Mouse (Mus musculus): ENCODE data around the gene Rasa3. TPM values are rescaled to one million over a fixed set of nuclear protein-coding genes. Genes with fewer than 3 reads are reported as not detected.

Rasa3 gene
- polyA plus RNA-seq, 1 experiment = 39.6 TPM

DNA sequence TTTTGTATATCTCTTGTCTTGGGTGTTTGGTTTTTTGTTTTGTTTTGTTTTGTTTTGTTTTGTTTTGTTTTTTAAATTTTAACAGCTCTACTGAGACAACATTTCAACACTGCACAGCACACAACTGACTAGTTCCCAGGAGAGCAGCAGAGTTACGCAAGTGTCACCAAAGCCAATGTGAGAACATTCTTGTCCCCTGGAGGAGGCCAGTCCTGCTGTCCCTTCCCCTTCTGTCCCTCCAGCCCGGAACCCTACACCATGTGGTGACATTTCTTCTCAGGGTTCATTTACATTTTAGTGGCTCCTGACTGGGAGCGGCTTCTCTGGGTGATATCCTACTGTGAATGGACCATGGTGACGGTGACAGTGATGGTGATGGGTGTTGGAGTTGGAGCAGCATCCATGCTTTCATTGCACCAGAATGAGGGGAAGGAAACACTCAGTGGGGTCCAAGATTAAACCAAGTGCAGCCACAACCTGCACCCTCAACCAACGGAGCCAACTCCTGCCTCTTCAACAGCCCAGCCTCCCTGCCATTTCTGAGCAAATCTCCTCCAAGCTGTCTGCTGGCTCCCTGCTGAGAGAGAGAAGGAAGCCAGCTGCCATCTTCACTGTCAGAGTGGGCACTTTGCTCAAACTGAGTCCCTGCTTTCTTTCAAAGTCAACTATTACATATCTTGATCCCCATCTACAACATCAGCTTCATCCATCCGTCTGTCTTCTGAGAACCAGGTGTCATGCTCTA, 32.3 kb downstream of the Rasa3 start:
- no peak for TF ChIP-seq USF1 (IDR thresholded peaks at IDR 0.05; ENCODE audit: low read depth)
- 0 out of 2 replicates have a peak, but pooled peaks have one; percentile 56 for TF ChIP-seq CEBPB (IDR thresholded peaks at IDR 0.05; ENCODE audit: insufficient read depth, poor library complexity, severe bottlenecking)
- Histone ChIP-seq H3K79me2 (ENCODE audit: control insufficient read depth, insufficient read depth) (peaks cover 89% of the 10 kb centered on the region), H3K4me3 (no peak overlapping the region), H3K36me3 (ENCODE audit: control insufficient read depth, insufficient read depth) (no peaks in the 10 kb centered on the region), H3K27me3 (ENCODE audit: control insufficient read depth, insufficient read depth, insufficient read length) (no peaks in the 10 kb centered on the region), H3K4me2 (ENCODE audit: low read depth) (peak overlapping the region; percentile 86), H3ac (ENCODE audit: control insufficient read depth, insufficient read length) (no peak overlapping the region)

DNA sequence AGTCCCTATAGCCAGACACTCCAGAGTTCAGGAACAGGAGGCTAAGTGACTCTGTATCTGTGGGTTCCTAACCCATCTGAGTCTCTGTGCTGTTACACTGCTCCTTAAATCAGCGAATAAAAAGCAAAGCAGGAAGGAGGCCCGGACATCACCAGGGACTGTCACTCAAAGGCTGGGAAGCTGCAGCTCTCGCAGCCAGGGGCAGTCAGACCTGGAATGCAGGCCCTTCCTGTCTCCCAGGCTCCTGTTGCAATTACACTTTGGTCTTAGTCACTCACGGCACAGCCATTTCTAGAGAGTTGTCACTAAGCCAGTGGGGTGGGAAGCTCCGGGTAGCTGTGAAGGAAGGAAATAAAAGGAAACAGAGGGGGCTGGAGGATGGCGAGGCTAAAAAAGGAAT, 33.2 kb downstream of the Rasa3 start:
- Histone ChIP-seq H3K36me3 (ENCODE audit: control insufficient read depth, insufficient read depth) (no peaks in the 10 kb centered on the region), H3K79me2 (ENCODE audit: control insufficient read depth, insufficient read depth) (peaks cover 91% of the 10 kb centered on the region), H3K27me3 (ENCODE audit: control insufficient read depth, insufficient read depth, insufficient read length) (no peaks in the 10 kb centered on the region), H3K4me2 (ENCODE audit: low read depth) (peak overlapping the region; percentile 86), H3ac (ENCODE audit: control insufficient read depth, insufficient read length) (no peak overlapping the region), H3K4me3 (no peak overlapping the region)
- no peak for TF ChIP-seq USF1 (IDR thresholded peaks at IDR 0.05; ENCODE audit: low read depth)
- 0 out of 2 replicates have a peak, but pooled peaks have one; percentile 15 for TF ChIP-seq CEBPB (IDR thresholded peaks at IDR 0.05; ENCODE audit: insufficient read depth, poor library complexity, severe bottlenecking)
- peak in 1 of 3 experiments; percentile 48 for TF ChIP-seq MYOD1 (IDR thresholded peaks at IDR 0.05; ENCODE audit: control insufficient read depth in 1 of 3, insufficient read length in 2 of 3, low read depth in 2 of 3)

DNA sequence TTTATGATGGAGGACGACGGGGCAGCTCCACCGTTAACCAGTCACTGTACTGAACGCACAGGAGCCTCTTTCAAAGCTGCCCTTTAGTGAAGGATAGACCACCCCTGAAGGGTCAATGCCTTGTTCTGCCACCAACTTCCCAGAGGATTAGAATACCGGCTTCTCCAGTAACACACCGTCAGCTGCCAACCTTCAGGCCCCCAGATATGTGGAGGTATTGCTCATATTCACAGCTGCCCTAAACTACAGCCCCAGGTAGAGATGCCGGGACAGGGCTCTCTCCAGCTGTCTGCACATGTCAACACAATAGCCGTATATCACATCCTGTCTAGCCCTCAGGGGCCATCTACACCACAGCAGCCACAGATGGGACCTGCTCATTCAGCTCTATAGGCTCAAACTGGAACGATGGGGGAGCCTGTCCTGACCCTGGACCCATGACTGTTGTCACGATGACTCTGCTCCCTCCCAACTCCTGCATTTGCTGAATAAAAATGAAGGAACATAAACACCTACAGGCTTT, 34.7 kb downstream of the Rasa3 start:
- TF ChIP-seq MYOD1 (IDR thresholded peaks at IDR 0.05; ENCODE audit: control insufficient read depth in 1 of 3, insufficient read length in 2 of 3, low read depth in 2 of 3) (peak in 2 of 3 experiments; percentile 40 to 73), MYOG (IDR thresholded peaks at IDR 0.05; ENCODE audit: control insufficient read depth in 1 of 3, insufficient read depth in 1 of 3, insufficient read length in 2 of 3, low read depth in 2 of 3) (no peak), TCF12 (IDR thresholded peaks at IDR 0.05; ENCODE audit: insufficient read depth, poor library complexity, severe bottlenecking) (no peak)
- Histone ChIP-seq H3K4me3 (no peak overlapping the region), H3K4me2 (ENCODE audit: low read depth) (no peak overlapping the region), H3K36me3 (ENCODE audit: control insufficient read depth, insufficient read depth) (no peaks in the 10 kb centered on the region), H3K27me3 (ENCODE audit: control insufficient read depth, insufficient read depth, insufficient read length) (no peaks in the 10 kb centered on the region), H3ac (ENCODE audit: control insufficient read depth, insufficient read length) (no peak overlapping the region), H3K79me2 (ENCODE audit: control insufficient read depth, insufficient read depth) (peaks cover 83% of the 10 kb centered on the region)

DNA sequence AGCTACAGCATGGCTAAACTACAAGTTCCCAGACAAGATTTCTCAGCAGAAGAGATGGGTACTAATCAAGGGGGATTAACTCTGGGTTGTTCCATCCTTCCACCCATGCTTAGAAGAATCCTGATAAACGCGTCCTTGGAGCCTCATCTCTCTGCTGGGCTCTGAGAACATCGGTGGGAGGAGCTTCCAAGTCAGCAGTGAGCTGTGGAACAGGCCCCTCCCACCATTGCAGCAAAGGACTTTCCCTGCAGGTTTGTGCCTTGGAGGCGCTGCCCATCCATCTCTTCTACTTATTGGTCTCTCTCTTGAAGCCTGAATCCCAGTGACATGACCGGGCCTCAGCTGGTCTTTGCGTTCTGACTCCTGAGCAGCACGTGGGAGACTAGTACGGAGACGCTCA, 36.2 kb downstream of the Rasa3 start:
- TF ChIP-seq REST (IDR thresholded peaks at IDR 0.05; ENCODE audit: insufficient read depth, insufficient read length) = no peak
- TF ChIP-seq MAX (IDR thresholded peaks at IDR 0.05; ENCODE audit: low read depth) = no peak
- TF ChIP-seq TCF3 (IDR thresholded peaks at IDR 0.05; ENCODE audit: insufficient read length, low read depth) = no peak
- TF ChIP-seq POLR2A (IDR thresholded peaks at IDR 0.05; ENCODE audit: insufficient read length, low read depth) = no peak
- no peak for TF ChIP-seq TCF12 (IDR thresholded peaks at IDR 0.05; ENCODE audit: insufficient read depth, poor library complexity, severe bottlenecking)
- TF ChIP-seq CEBPB (IDR thresholded peaks at IDR 0.05; ENCODE audit: insufficient read depth, poor library complexity, severe bottlenecking) = no peak
- no peak for TF ChIP-seq MYOD1 (IDR thresholded peaks at IDR 0.05; ENCODE audit: control insufficient read depth in 1 of 3, insufficient read length in 2 of 3, low read depth in 2 of 3)
- TF ChIP-seq MYOG (IDR thresholded peaks at IDR 0.05; ENCODE audit: control insufficient read depth in 1 of 3, insufficient read depth in 1 of 3, insufficient read length in 2 of 3, low read depth in 2 of 3) = no peak
- no peak for TF ChIP-seq POLR2AphosphoS2 (IDR thresholded peaks at IDR 0.05; ENCODE audit: insufficient read length, low read depth)
- TF ChIP-seq SRF (IDR thresholded peaks at IDR 0.05; ENCODE audit: control insufficient read depth, insufficient read length, low read depth) = no peak
- no peak for TF ChIP-seq USF1 (IDR thresholded peaks at IDR 0.05; ENCODE audit: low read depth)
- TF ChIP-seq E2F4 (IDR thresholded peaks at IDR 0.05; ENCODE audit: insufficient read depth) = no peak
- Histone ChIP-seq H3K4me2 (ENCODE audit: low read depth) (peak overlapping the region; percentile 42), H3K4me3 (no peak overlapping the region), H3K79me2 (ENCODE audit: control insufficient read depth, insufficient read depth) (peaks cover 79% of the 10 kb centered on the region), H3K27me3 (ENCODE audit: control insufficient read depth, insufficient read depth, insufficient read length) (no peaks in the 10 kb centered on the region), H3ac (ENCODE audit: control insufficient read depth, insufficient read length) (no peak overlapping the region), H3K36me3 (ENCODE audit: control insufficient read depth, insufficient read depth) (no peaks in the 10 kb centered on the region)

DNA sequence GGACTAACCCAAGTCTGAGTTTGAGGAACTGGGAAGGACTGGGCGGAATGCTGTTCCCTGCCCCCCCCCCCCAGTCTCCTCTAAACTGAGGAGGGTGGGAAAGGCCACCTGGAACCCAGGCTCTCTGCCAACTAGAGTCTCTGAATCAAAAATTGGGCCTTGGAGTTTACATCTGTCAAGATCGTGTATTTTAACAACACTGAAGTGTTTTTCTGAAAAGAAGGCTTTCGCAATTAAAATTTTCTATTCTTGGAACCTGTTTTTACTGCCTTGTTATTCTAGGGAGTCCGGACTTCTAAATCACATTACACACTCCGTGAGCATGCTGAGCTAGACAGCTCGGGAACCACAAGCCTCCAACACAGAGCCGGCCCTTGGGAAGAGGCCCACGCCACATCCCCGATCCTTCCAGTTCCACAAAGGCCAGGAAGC, 36.9 kb downstream of the Rasa3 start:
- no peaks in the 10 kb centered on the region for H3K36me3 ChIP-seq (ENCODE audit: control insufficient read depth, insufficient read depth)
- peak overlapping the region; percentile 42 for H3K4me2 ChIP-seq (ENCODE audit: low read depth)
- H3K79me2 ChIP-seq (ENCODE audit: control insufficient read depth, insufficient read depth) = peaks cover 79% of the 10 kb centered on the region
- no peak overlapping the region for H3K4me3 ChIP-seq
- no peaks in the 10 kb centered on the region for H3K27me3 ChIP-seq (ENCODE audit: control insufficient read depth, insufficient read depth, insufficient read length)
- H3ac ChIP-seq (ENCODE audit: control insufficient read depth, insufficient read length) = no peak overlapping the region
- TF ChIP-seq CEBPB (IDR thresholded peaks at IDR 0.05; ENCODE audit: insufficient read depth, poor library complexity, severe bottlenecking) = 0 out of 2 replicates have a peak, but pooled peaks have one; percentile 42
- TF ChIP-seq TCF3 (IDR thresholded peaks at IDR 0.05; ENCODE audit: insufficient read length, low read depth) = no peak
- no peak for TF ChIP-seq REST (IDR thresholded peaks at IDR 0.05; ENCODE audit: insufficient read depth, insufficient read length)
- TF ChIP-seq MYOG (IDR thresholded peaks at IDR 0.05; ENCODE audit: control insufficient read depth in 1 of 3, insufficient read depth in 1 of 3, insufficient read length in 2 of 3, low read depth in 2 of 3) = no peak
